Mouse (Mus musculus) lung, postnatal 10 days (tissue): ENCODE data around the gene Ttf1.

ENCODE experiments used
- DNase-seq: peaks from one replicate; pipeline ENCODE4 v3.0.0; 2021

The Ttf1 gene

GRCm38 (mm10) chr2:29060135-29060597 lies at the start of gene Ttf1:
Gene Ttf1 (plus strand): TSS chr2:29060262.
- peak; percentile 94 for DNase-seq

GRCm38 (mm10) chr2:29012523-29012922 lies 47.5 kb upstream of the Ttf1 start:
- DNase-seq, result no peak

GRCm38 (mm10) chr2:29016599-29017587 lies 43.2 kb upstream of the Ttf1 start:
- peak; percentile 18 for DNase-seq

GRCm38 (mm10) chr2:29018680-29019079 lies 41.4 kb upstream of the Ttf1 start:
- DNase-seq, result no peak

- DNase-seq, result no peak
Measured at GRCm38 (mm10) chr2:29021025-29021424, 39.0 kb upstream of the Ttf1 start.

GRCm38 (mm10) chr2:29023001-29023400 lies 37.1 kb upstream of the Ttf1 start:
- DNase-seq, result no peak

GRCm38 (mm10) chr2:29025284-29025683 lies 34.8 kb upstream of the Ttf1 start:
- DNase-seq, result peak; percentile 35

GRCm38 (mm10) chr2:29030048-29030734 lies 29.9 kb upstream of the Ttf1 start:
- peak; percentile 57 for DNase-seq

- DNase-seq, result no peak
Measured at GRCm38 (mm10) chr2:29031951-29032350, 28.1 kb upstream of the Ttf1 start.

GRCm38 (mm10) chr2:29034542-29035475 lies 25.3 kb upstream of the Ttf1 start:
- no peak for DNase-seq

GRCm38 (mm10) chr2:29035698-29036097 lies 24.4 kb upstream of the Ttf1 start:
- no peak for DNase-seq

- DNase-seq, result no peak
Measured at GRCm38 (mm10) chr2:29039741-29040140, 20.3 kb upstream of the Ttf1 start.

GRCm38 (mm10) chr2:29040594-29041476 lies 19.2 kb upstream of the Ttf1 start:
- DNase-seq, result no peak

- DNase-seq, result no peak
Measured at GRCm38 (mm10) chr2:29041477-29041768, 18.6 kb upstream of the Ttf1 start.

GRCm38 (mm10) chr2:29042124-29042523 lies 17.9 kb upstream of the Ttf1 start:
- no peak for DNase-seq

GRCm38 (mm10) chr2:29046151-29046550 lies 13.9 kb upstream of the Ttf1 start:
- DNase-seq, result no peak

- DNase-seq, result no peak
Measured at GRCm38 (mm10) chr2:29051932-29052331, 8.1 kb upstream of the Ttf1 start.

- DNase-seq, result peak; percentile 81
Measured at GRCm38 (mm10) chr2:29052943-29053454, 7.1 kb upstream of the Ttf1 start.

GRCm38 (mm10) chr2:29053802-29054544 lies 6.1 kb upstream of the Ttf1 start:
- DNase-seq, result peak; percentile 73

GRCm38 (mm10) chr2:29054545-29054935 lies 5.5 kb upstream of the Ttf1 start:
- DNase-seq, result no peak

- peak; percentile 80 for DNase-seq
Measured at GRCm38 (mm10) chr2:29054991-29055390, 5.1 kb upstream of the Ttf1 start, which contains the start of gene Cfap77. Gene Cfap77 (minus strand): TSS chr2:29055066.
